Mouse (Mus musculus): ENCODE measurements around the gene Rec114. TPM values are rescaled to one million over a fixed set of nuclear protein-coding genes. Genes with fewer than 3 reads are reported as not detected.

Gene Rec114
- polyA plus RNA-seq, 1 experiment: not detected

DNA sequence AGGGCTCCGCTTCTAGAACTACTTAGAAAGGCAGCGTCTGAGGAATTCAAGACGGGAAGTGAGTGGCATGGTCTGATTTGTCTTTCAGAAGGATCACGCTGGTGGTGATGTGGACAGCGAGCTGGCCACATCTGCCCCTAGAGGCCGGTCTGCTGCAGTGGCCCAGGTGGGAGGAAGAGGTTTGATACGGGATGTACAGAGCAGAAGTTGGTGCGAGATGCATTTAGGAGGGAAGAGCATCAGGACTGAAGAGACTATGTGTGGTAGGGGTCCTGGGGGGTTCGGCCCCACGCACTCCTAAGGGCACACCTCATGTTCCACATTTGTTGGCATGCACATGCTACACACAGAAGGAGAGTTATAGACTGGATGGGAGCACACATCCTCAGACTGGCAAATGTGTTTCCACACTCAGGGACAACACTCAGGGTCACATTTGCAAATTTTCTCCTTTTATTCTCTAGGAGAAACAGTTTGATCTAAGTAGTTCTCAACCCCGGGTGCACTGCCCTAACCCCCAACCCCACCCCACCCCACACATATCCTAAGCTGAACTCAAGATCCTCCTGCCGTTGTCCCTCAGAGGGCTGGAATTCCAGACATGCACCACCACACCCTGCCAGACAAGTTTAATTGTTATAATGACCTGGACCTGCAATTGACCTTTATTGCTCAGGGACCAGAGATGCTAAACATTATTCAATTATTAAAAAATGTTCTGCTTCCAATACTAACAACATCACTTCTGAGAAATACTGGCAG is 12.8 kb upstream of the Rec114 start:
- Histone ChIP-seq H3K4me3 (ENCODE audit: insufficient read depth, low read length) (no peak overlapping the region), H3K4me1 (ENCODE audit: control insufficient read depth, insufficient read depth, low read length) (no peaks in the 10 kb centered on the region), H3K27ac (ENCODE audit: insufficient read depth, low read length) (no peak overlapping the region)
- no peak for TF ChIP-seq POLR2A (IDR thresholded peaks at IDR 0.05; ENCODE audit: low read depth, low read length)
- TF ChIP-seq CTCF (IDR thresholded peaks at IDR 0.05; ENCODE audit: borderline replicate concordance, insufficient read depth, low read length): no peak

DNA sequence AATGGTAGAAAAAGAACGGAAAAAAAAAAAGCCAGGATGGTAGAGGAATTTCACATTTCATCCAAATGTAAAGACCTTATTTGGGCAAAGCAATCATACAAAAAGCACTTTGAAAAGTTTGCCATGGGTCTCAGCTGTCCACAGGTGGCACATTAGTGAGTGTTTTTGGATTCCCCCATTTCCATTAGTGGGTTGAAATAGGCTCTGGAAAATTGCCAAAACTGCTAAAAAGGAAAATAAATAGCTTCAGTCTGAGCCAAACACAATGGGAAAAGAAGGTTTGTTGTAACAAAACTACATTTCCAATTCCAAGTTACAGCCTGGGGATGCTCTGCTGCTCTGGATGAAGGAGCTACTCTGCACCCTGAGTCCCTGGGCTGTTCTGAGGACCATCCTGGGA is 9.8 kb upstream of the Rec114 start:
- no peak for TF ChIP-seq POLR2A (IDR thresholded peaks at IDR 0.05; ENCODE audit: low read depth, low read length)
- no peak for TF ChIP-seq CTCF (IDR thresholded peaks at IDR 0.05; ENCODE audit: borderline replicate concordance, insufficient read depth, low read length)
- no peak overlapping the region for H3K4me3 ChIP-seq (ENCODE audit: insufficient read depth, low read length)
- H3K27ac ChIP-seq (ENCODE audit: insufficient read depth, low read length): no peak overlapping the region
- H3K4me1 ChIP-seq (ENCODE audit: control insufficient read depth, insufficient read depth, low read length): no peaks in the 10 kb centered on the region

DNA sequence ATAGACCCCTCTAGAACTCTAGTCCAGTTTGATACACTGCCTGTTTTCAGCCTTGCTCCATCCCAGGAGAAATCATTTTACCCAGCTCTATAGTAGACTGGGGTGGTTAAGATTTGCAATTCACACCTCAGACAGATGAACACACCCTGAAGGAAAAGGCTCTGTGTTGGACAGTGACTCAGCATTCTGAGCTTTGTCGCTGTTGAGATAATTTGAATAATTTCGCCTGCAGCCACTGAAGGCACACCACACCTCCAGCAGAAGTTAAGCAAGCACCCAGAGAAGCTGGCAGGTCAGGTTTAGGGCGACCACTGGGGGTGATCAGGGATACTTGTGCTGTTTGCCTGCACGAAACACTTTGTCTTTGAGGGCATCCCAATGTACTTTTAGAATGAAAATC is 4.4 kb upstream of the Rec114 start:
- TF ChIP-seq POLR2A (IDR thresholded peaks at IDR 0.05; ENCODE audit: low read depth, low read length) (no peak), CTCF (IDR thresholded peaks at IDR 0.05; ENCODE audit: borderline replicate concordance, insufficient read depth, low read length) (no peak)
- no peaks in the 10 kb centered on the region for H3K4me1 ChIP-seq (ENCODE audit: control insufficient read depth, insufficient read depth, low read length)
- H3K27ac ChIP-seq (ENCODE audit: insufficient read depth, low read length): no peak overlapping the region
- H3K4me3 ChIP-seq (ENCODE audit: insufficient read depth, low read length): no peak overlapping the region

DNA sequence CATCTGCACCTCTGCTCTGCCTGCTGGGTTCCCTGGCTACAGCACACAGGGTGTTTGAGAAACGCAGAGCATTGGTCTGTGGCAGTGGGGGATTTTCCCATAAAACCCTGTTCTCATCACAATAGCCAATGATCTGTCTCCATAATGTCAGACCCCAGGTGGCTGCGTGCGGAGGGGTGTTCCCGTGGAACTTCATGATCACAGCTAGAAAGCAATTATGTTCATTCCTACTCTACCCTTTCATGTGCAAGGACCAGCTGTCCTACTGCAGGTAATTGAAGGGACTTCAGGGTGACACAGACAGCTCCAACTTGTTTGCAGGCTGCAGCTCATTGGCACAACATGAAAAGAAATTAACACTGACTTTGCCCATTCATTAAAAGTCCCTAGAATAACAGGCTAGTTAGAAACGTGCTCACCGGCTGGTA is 3.6 kb upstream of the Rec114 start:
- Histone ChIP-seq H3K4me3 (ENCODE audit: insufficient read depth, low read length) (no peak overlapping the region), H3K27ac (ENCODE audit: insufficient read depth, low read length) (no peak overlapping the region), H3K4me1 (ENCODE audit: control insufficient read depth, insufficient read depth, low read length) (no peaks in the 10 kb centered on the region)
- TF ChIP-seq CTCF (IDR thresholded peaks at IDR 0.05; ENCODE audit: borderline replicate concordance, insufficient read depth, low read length): no peak
- TF ChIP-seq POLR2A (IDR thresholded peaks at IDR 0.05; ENCODE audit: low read depth, low read length): no peak

DNA sequence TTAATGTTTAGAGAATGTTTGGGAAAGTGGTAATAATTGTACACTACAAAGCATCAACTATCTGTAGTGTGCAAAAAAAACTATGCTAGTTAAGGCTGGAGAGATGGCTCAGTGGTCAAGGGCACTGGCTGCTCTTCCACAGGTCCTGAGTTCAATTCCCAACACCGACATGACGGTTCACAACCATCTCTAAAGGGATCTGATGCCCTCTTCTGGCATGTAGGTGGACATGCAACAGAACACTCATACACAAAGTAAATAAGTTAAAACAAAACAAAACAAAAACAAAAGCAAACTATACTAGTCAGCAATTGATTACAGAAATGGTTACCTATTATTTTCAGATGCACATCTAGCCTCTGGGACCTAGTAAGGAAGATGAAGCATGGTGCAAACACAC is 1.1 kb downstream of the Rec114 start:
- Histone ChIP-seq H3K4me3 (ENCODE audit: insufficient read depth, low read length) (no peak overlapping the region), H3K4me1 (ENCODE audit: control insufficient read depth, insufficient read depth, low read length) (no peaks in the 10 kb centered on the region), H3K27ac (ENCODE audit: insufficient read depth, low read length) (no peak overlapping the region)
- TF ChIP-seq CTCF (IDR thresholded peaks at IDR 0.05; ENCODE audit: borderline replicate concordance, insufficient read depth, low read length) (no peak), POLR2A (IDR thresholded peaks at IDR 0.05; ENCODE audit: low read depth, low read length) (no peak)

DNA sequence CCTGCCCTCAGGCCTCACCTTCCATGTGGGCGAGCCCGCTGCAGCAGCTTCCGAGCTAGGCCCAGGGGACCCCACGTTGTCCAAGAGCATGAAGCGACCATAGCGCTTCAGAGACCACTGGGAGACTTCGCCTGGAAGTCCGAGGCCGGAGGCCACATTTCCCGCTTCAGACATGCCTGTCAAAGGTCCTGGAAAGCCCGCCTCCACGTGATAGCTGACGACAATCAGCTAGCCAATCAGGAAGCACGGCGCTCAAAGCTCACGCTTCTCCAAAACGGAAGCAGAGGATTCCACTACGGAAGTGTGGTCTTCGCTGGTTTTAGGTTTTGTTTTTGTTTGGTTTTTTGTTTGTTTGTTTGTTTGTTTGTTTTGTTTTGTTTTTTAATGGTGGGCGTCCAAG is 2.4 kb downstream of the Rec114 start:
- TF ChIP-seq POLR2A (IDR thresholded peaks at IDR 0.05; ENCODE audit: low read depth, low read length): no peak
- TF ChIP-seq CTCF (IDR thresholded peaks at IDR 0.05; ENCODE audit: borderline replicate concordance, insufficient read depth, low read length): no peak

DNA sequence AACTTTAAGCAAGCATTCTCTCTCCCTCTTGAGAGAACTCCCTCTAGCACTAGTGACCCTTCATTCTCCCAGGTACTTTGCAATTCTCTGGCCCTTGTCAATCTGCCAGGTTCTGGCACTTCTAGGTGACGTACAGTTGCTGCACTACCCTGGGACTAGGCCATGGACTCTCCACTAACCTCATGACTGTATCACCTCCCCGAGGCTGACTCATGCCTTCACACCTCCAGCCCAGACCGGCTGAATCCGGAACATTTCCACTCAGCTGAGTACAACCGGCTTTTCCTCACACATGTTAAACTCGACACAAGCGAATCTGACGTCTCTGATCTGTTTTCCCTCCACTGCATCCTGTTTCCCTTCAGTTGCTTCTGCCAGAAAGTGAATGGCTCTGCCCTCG is 4.0 kb downstream of the Rec114 start:
- Histone ChIP-seq H3K4me1 (ENCODE audit: control insufficient read depth, insufficient read depth, low read length) (no peaks in the 10 kb centered on the region), H3K27ac (ENCODE audit: insufficient read depth, low read length) (no peak overlapping the region), H3K4me3 (ENCODE audit: insufficient read depth, low read length) (no peak overlapping the region)
- TF ChIP-seq POLR2A (IDR thresholded peaks at IDR 0.05; ENCODE audit: low read depth, low read length) (no peak), CTCF (IDR thresholded peaks at IDR 0.05; ENCODE audit: borderline replicate concordance, insufficient read depth, low read length) (no peak)

More for the DNA sequence above, 2.4 kb downstream of the Rec114 start:
- no peaks in the 10 kb centered on the region for H3K4me1 ChIP-seq (ENCODE audit: control insufficient read depth, insufficient read depth, low read length)
- H3K27ac ChIP-seq (ENCODE audit: insufficient read depth, low read length): no peak overlapping the region
- no peak overlapping the region for H3K4me3 ChIP-seq (ENCODE audit: insufficient read depth, low read length)

DNA sequence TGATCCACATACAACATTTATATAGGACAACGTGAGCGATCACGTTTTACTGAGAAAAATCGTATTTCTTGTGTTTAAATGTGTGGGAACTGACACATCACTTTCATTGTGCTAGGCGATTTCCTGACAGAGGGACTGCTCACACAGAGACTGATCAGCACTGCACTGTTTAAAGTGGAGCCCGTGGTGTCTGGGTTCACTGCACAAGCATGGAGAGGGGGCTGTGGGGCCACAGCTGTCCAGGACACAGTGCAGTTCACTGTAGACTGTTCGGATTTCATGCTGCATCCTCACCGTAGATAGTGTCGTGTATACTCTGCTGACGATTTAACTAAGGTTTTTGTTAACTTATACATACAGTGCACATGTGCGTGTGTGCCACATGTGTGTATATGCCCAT is 20.6 kb downstream of the Rec114 start:
- Histone ChIP-seq H3K4me1 (ENCODE audit: control insufficient read depth, insufficient read depth, low read length) (no peaks in the 10 kb centered on the region), H3K4me3 (ENCODE audit: insufficient read depth, low read length) (no peak overlapping the region), H3K27ac (ENCODE audit: insufficient read depth, low read length) (no peak overlapping the region)
- no peak for TF ChIP-seq CTCF (IDR thresholded peaks at IDR 0.05; ENCODE audit: borderline replicate concordance, insufficient read depth, low read length)
- no peak for TF ChIP-seq POLR2A (IDR thresholded peaks at IDR 0.05; ENCODE audit: low read depth, low read length)

DNA sequence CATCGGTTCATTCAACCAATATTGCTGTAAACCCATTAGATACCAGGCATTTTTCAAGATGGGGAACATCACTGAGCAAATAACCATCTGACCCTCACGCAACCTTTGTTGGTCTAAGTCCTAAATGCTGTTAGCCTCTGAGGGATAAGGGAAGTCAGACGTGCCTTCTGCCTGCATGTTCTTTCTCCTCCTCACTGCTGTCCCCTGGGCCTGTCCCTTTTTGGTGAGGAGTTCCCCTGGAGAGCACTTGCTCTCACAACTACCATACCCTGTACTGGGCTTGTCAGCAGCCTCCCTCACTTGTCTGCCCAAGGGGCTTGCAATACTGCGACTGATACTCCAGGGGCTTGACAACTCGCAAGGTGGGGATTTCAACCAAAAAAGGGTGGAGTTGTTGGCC is 21.6 kb downstream of the Rec114 start:
- H3K27ac ChIP-seq (ENCODE audit: insufficient read depth, low read length): no peak overlapping the region
- TF ChIP-seq CTCF (IDR thresholded peaks at IDR 0.05; ENCODE audit: borderline replicate concordance, insufficient read depth, low read length) (no peak), POLR2A (IDR thresholded peaks at IDR 0.05; ENCODE audit: low read depth, low read length) (no peak)
- no peak overlapping the region for H3K4me3 ChIP-seq (ENCODE audit: insufficient read depth, low read length)
- H3K4me1 ChIP-seq (ENCODE audit: control insufficient read depth, insufficient read depth, low read length): no peaks in the 10 kb centered on the region

DNA sequence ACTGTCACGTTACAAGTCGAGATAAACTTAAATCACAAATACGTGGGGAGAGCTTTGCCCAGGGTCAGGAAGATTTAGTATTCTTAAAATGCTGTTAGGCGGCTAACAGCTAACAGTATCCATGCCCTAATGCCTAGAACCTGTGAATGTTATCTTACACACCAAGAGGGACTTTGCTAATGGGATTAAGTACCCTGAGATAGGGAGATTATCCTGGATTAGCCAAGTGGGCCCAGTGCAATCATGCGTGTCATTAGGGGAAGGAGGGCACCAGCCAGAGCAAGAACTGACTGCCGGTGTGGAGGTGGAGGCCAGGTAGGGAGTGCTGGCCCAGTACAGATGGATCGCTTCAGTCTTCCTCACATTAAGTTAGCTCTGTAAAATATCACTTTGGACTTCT is 22.7 kb downstream of the Rec114 start:
- Histone ChIP-seq H3K4me1 (ENCODE audit: control insufficient read depth, insufficient read depth, low read length) (no peaks in the 10 kb centered on the region), H3K27ac (ENCODE audit: insufficient read depth, low read length) (no peak overlapping the region), H3K4me3 (ENCODE audit: insufficient read depth, low read length) (no peak overlapping the region)
- no peak for TF ChIP-seq POLR2A (IDR thresholded peaks at IDR 0.05; ENCODE audit: low read depth, low read length)
- no peak for TF ChIP-seq CTCF (IDR thresholded peaks at IDR 0.05; ENCODE audit: borderline replicate concordance, insufficient read depth, low read length)
